Mouse (Mus musculus) urinary bladder, adult 18-20 months (tissue): ENCODE data around the gene Gm21789.
"Not testable (repeated sequence)": the region's sequence is repeated elsewhere in the genome, so short reads cannot be mapped to it uniquely, and the experiment has no call there.

Source experiments
- DNase-seq, 2 experiments: peaks; one replicate each; pipeline ENCODE4 v3.0.0; 2022; ENCODE audit warnings: low spot score in 2 of 2, mixed read lengths in 2 of 2

Gene Gm21789

GRCm38 (mm10) chrX:32941468-32941867 is at the start of gene Gm21789:
Gene Gm21789 (plus strand): TSS chrX:32941768.
- DNase-seq, result not testable (repeated sequence)

DNA sequence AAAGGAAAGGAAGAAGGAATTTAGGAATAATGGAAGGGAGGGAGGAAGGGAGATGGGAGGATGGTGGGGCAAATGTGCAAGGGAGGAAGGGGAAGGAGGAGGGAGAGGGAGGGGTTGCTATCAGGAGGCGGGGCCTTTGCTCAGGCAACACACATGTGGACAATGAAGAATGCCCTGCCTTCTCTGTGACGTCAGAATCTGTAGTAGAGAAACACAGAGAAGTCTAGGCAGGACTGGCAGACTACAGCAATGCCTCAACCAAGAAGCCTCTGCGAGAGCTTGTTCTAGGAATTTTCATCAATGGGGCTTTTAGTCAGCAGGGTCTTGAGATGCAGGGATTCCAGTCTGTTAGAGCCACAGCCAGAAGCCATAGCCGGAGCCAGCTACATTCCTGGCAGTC is 47.2 kb upstream of the Gm21789 start, which contains the start of gene Btbd35f30:
Btbd35f30 (plus strand) TSS at position 301 of the 400 bp plus-strand sequence.
- not testable (repeated sequence) for DNase-seq

DNA sequence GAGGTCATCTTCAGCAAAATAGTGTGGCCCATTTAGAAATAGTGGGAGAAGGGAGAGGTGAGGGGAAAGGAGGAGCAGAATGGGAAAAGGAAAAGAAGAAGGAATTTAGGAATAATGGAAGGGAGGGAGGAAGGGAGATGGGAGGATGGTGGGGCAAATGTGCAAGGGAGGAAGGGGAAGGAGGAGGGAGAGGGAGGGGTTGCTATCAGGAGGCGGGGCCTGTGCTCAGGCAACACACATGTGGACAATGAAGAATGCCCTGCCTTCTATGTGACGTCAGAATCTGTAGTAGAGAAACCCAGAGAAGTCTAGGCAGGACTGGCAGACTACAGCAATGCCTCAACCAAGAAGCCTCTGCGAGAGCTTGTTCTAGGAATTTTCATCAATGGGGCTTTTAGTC is 32.0 kb downstream of the Gm21789 start, which contains the start of gene Btbd35f5:
Btbd35f5 (plus strand) TSS at position 301 of the 400 bp plus-strand sequence.
- DNase-seq, result not testable (repeated sequence)
